In the genomic region with DNA sequence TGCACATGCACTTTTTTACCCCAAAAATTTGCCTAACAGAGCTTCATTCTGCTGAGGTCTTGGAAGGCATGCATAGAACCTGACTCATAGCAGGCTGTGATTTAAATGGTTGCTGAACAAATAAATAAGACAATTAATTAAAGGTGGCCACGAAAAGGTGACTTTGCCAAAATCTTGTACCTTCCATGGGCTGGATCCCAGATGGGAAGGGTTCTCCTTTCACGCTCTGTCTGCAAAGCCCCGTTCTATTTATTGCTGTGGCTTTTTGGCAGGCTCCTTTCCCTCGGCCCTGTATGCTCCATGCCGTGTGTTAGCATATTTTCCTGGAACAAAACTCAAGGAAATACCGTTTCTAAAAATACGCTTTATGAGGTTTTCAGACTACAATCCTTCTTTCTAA, we compare ENCODE assay signal across 16 mouse cellular contexts.
DNase-seq lines count a peak whose midpoint lies in the region; ATAC-seq and TF ChIP-seq lines count a peak whose summit lies in the region.
"Had no signal": no experiment of that assay in that cellular context is flagged by ENCODE, and none has a peak within 500 bp of the region (broad histone marks: within the 10 kb centered on the region; RNA-seq: fewer than 3 reads in every experiment).

No protein-coding gene starts in this region.

- TF ChIP-seq CTCF in gastrocnemius, adult 2 months (IDR thresholded peaks at IDR 0.05), result no peak
- TF ChIP-seq CTCF in midbrain, postnatal 0 days (IDR thresholded peaks at IDR 0.05), result no peak

- H3ac ChIP-seq in myocyte (ENCODE audit: control insufficient read depth, insufficient read length), result no peak overlapping the region

- peak; percentile 30 for DNase-seq in gastrocnemius, adult 2 months
- no peak for DNase-seq in gastrocnemius, postnatal 4 days (ENCODE audit: low spot score in 2 of 2)
- peak; percentile 60 for DNase-seq in midbrain, postnatal 0 days (ENCODE audit: low spot score)
- DNase-seq in cerebellum, postnatal 14 days, result peak; percentile 60 to 72
- DNase-seq in layer of hippocampus, adult 11-12 months (ENCODE audit: low spot score), result no peak
- DNase-seq in right cerebral cortex, postnatal 36 days (ENCODE audit: low spot score in 2 of 2), result no peak
- DNase-seq: adrenal gland, postnatal 10 days; layer of hippocampus, postnatal 36 days; lung, postnatal 4 days; spleen, adult 18-20 months had no signal

- intact Hi-C loops in gastrocnemius, adult 2 months (cut with DNase I), result no loop called here

- H3K4me1 ChIP-seq in midbrain, postnatal 0 days (ENCODE audit: insufficient read depth, low read length), result no peaks in the 10 kb centered on the region
- peaks cover 10% of the 10 kb centered on the region for H3K4me1 ChIP-seq in midbrain, embryonic 13.5 days (replicated peaks)

- no peaks in the 10 kb centered on the region for H3K9me3 ChIP-seq in midbrain, postnatal 0 days (ENCODE audit: low read length)
- H3K9me3 ChIP-seq in midbrain, embryonic 13.5 days, result no peaks in the 10 kb centered on the region
- H3K9me3 ChIP-seq: heart, embryonic 12.5 days; hindbrain, embryonic 15.5 days had no signal

- H3K9ac ChIP-seq in midbrain, postnatal 0 days (replicated peaks; ENCODE audit: low read length, poor library complexity, severe bottlenecking), result no peak overlapping the region
- H3K9ac ChIP-seq in midbrain, embryonic 13.5 days (replicated peaks), result no peak overlapping the region
- H3K9ac ChIP-seq: heart, embryonic 12.5 days; hindbrain, embryonic 15.5 days; liver, embryonic 14.5 days had no signal

- no peak overlapping the region for H3K27ac ChIP-seq in gastrocnemius, adult 2 months
- no peak overlapping the region for H3K27ac ChIP-seq in midbrain, postnatal 0 days (ENCODE audit: low read depth, low read length)
- H3K27ac ChIP-seq in midbrain, embryonic 13.5 days, result no peak overlapping the region
- H3K27ac ChIP-seq: hindbrain, embryonic 15.5 days; liver, embryonic 14.5 days had no signal

- TF ChIP-seq POLR2A in myocyte (IDR thresholded peaks at IDR 0.05; ENCODE audit: insufficient read length, low read depth), result no peak

- no peak overlapping the region for H3K4me2 ChIP-seq in midbrain, postnatal 0 days (ENCODE audit: low read depth, low read length, poor library complexity, severe bottlenecking)
- no peak overlapping the region for H3K4me2 ChIP-seq in midbrain, embryonic 13.5 days (replicated peaks)
- H3K4me2 ChIP-seq in myocyte (ENCODE audit: low read depth), result peak overlapping the region; percentile 20
- H3K4me2 ChIP-seq: heart, embryonic 12.5 days; hindbrain, embryonic 15.5 days had no signal

- WGBS in midbrain, postnatal 0 days, result 57% methylated on average over 7 of the region's 7 CpGs
- 86% methylated on average over 7 of the region's 7 CpGs for WGBS in midbrain, embryonic 13.5 days

- no peaks in the 10 kb centered on the region for H3K79me2 ChIP-seq in myocyte (ENCODE audit: control insufficient read depth, insufficient read depth)

- ATAC-seq in midbrain, postnatal 0 days (ENCODE audit: low FRiP score), result no peak
- ATAC-seq in midbrain, embryonic 13.5 days, result no peak
- ATAC-seq: CD4-positive, CD25-positive, alpha-beta regulatory T cell, adult 4 months had no signal

- H3K27me3 ChIP-seq in midbrain, postnatal 0 days (ENCODE audit: insufficient read depth, low read length), result no peaks in the 10 kb centered on the region
- no peaks in the 10 kb centered on the region for H3K27me3 ChIP-seq in midbrain, embryonic 13.5 days
- no peaks in the 10 kb centered on the region for H3K27me3 ChIP-seq in myocyte (ENCODE audit: control insufficient read depth, insufficient read depth, insufficient read length)
- H3K27me3 ChIP-seq: heart, embryonic 12.5 days; hindbrain, embryonic 15.5 days had no signal

- H3K36me3 ChIP-seq in midbrain, postnatal 0 days (ENCODE audit: insufficient read depth, low read length), result no peaks in the 10 kb centered on the region
- H3K36me3 ChIP-seq in midbrain, embryonic 13.5 days, result no peaks in the 10 kb centered on the region
- no peaks in the 10 kb centered on the region for H3K36me3 ChIP-seq in myocyte (ENCODE audit: control insufficient read depth, insufficient read depth)
- H3K36me3 ChIP-seq: heart, embryonic 12.5 days; hindbrain, embryonic 15.5 days had no signal

- peak overlapping the region; percentile 11; the same call in 1 of the 2 replicates for H3K4me3 ChIP-seq in gastrocnemius, adult 2 months
- no peak overlapping the region for H3K4me3 ChIP-seq in midbrain, postnatal 0 days (ENCODE audit: low read depth, low read length)
- no peak overlapping the region for H3K4me3 ChIP-seq in midbrain, embryonic 13.5 days (replicated peaks)
- H3K4me3 ChIP-seq in myocyte, result no peak overlapping the region
- H3K4me3 ChIP-seq: heart, embryonic 12.5 days; hindbrain, embryonic 15.5 days had no signal

TF ChIP-seq in myocyte, 11 proteins besides CTCF, POLR2A, EP300 and RAD21:
- no peak for TF ChIP-seq SRF (IDR thresholded peaks at IDR 0.05; ENCODE audit: control insufficient read depth, insufficient read length, low read depth)
- TF ChIP-seq MYOG (IDR thresholded peaks at IDR 0.05; ENCODE audit: control insufficient read depth in 1 of 3, insufficient read depth in 1 of 3, insufficient read length in 2 of 3, low read depth in 2 of 3), result no peak
- TF ChIP-seq TCF12 (IDR thresholded peaks at IDR 0.05; ENCODE audit: insufficient read depth, poor library complexity, severe bottlenecking), result no peak
- TF ChIP-seq MAX (IDR thresholded peaks at IDR 0.05; ENCODE audit: low read depth), result no peak
- TF ChIP-seq USF1 (IDR thresholded peaks at IDR 0.05; ENCODE audit: low read depth), result no peak
- no peak for TF ChIP-seq POLR2AphosphoS2 (IDR thresholded peaks at IDR 0.05; ENCODE audit: insufficient read length, low read depth)
- TF ChIP-seq TCF3 (IDR thresholded peaks at IDR 0.05; ENCODE audit: insufficient read length, low read depth), result no peak
- TF ChIP-seq MYOD1 (IDR thresholded peaks at IDR 0.05; ENCODE audit: control insufficient read depth in 1 of 3, insufficient read length in 2 of 3, low read depth in 2 of 3), result no peak
- no peak for TF ChIP-seq CEBPB (IDR thresholded peaks at IDR 0.05; ENCODE audit: insufficient read depth, poor library complexity, severe bottlenecking)
- TF ChIP-seq E2F4 (IDR thresholded peaks at IDR 0.05; ENCODE audit: insufficient read depth), result no peak
TF ChIP-seq in myocyte: peak in this region for 0.

Comparison
In these comparisons a context has a peak if more than half of its experiments do, and no peak if none do; other contexts are left out.
1. DNase-seq: peak in gastrocnemius, adult 2 months (single experiment), midbrain, postnatal 0 days (single experiment) and cerebellum, postnatal 14 days (2 of 2); none in gastrocnemius, postnatal 4 days (0 of 2), layer of hippocampus, adult 11-12 months (single experiment) and right cerebral cortex, postnatal 36 days (0 of 2).